ENCODE assay signal across 7 mouse cellular contexts in the genomic region with DNA sequence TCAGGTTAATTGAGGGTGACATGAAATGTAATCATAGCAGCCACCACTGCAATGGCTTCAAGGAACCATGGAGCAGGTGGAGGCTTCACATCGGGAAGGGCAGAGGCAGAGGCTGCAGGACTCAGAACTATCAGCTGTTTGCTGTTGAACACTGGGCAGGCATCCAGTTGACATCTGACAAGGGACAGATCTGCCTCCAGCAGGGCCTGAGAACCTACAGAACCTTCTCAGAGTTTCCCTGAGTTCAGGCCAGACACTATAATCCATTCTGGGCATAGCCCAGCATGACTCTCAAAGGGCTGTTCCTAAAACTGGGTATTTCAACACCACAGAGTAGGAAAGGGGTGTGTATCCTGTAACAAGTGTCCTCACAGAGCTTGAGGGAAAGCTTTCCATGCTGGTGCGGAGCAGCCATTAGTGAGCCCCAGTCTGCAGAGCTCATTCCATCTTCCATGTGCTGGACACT. TPM values are rescaled to one million over a fixed set of nuclear protein-coding genes. Genes with fewer than 3 reads are reported as not detected.
A peak's percentile ranks its signal among the peaks of the same experiment; 100 is the strongest.
DNase-seq lines count a peak whose midpoint lies in the region.

No protein-coding gene starts in this region.

- peak; percentile 9 for DNase-seq in testis, postnatal 14 days (ENCODE audit: low spot score)
- DNase-seq in testis, postnatal 10 days (ENCODE audit: low spot score), result no peak
- peak; percentile 80 for DNase-seq in gastrocnemius, postnatal 25 days
- peak; percentile 26 to 31 for DNase-seq in kidney, postnatal 4 days
- DNase-seq in yolk sac, embryonic 10.5 days (ENCODE audit: low spot score), result peak; percentile 7
- no peak for DNase-seq in left cerebral cortex, adult 9 months (ENCODE audit: low spot score in 2 of 2)
- DNase-seq in spleen, postnatal 4 days (ENCODE audit: low spot score in 2 of 2), result no peak

RNA-seq across cellular contexts. Expression of a gene that starts 23.8 kb away (rescaled TPM):
- total RNA-seq in gastrocnemius, postnatal 25 days (2021), result 10 to 100 TPM; 64.0 to 64.8 TPM

Comparison
In these comparisons a context has a peak if more than half of its experiments do, and no peak if none do; other contexts are left out.
1. DNase-seq: peak in testis, postnatal 14 days (single experiment), gastrocnemius, postnatal 25 days (single experiment), kidney, postnatal 4 days (2 of 2) and yolk sac, embryonic 10.5 days (single experiment); none in testis, postnatal 10 days (single experiment), left cerebral cortex, adult 9 months (0 of 2) and spleen, postnatal 4 days (0 of 2).